Mouse (Mus musculus): ENCODE measurements around the gene Olfr17.

DNA sequence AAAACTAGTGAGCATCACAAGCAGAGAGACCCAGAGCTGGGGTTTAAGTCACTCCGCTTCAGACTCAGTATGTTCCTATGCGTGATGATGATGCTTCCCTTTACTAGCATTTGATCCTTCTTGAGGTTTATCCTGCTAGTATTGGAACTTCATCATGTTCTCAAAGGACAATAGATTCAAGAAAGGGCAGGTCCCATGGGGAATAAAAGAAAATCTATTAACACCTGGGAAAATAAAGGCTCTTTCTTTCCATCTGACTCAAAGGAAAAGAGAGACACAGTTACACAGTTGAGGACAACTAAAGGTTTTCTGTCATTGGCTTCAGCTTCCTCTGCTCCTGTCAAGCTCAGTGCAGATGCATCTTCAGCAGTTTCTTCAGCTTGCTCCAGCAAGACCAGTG, 22.3 kb upstream of the Olfr17 start, which contains the start of gene Olfr714:
- TF ChIP-seq HCFC1 (IDR thresholded peaks at IDR 0.05; ENCODE audit: borderline replicate concordance, insufficient read depth, low read length) (no peak), ZC3H11A (IDR thresholded peaks at IDR 0.05; ENCODE audit: borderline replicate concordance, low read depth, low read length) (no peak), ZNF384 (IDR thresholded peaks at IDR 0.05; ENCODE audit: low read depth, low read length) (no peak), MAFK (IDR thresholded peaks at IDR 0.05; ENCODE audit: insufficient read depth, low read depth, low read length) (no peak)
